Mouse (Mus musculus) hindbrain, embryonic 11.5 days (tissue): Measurements from ENCODE around the gene Trip6. TPM values are rescaled to one million over a fixed set of nuclear protein-coding genes. Genes with fewer than 3 reads are reported as not detected.

Experiments
- ATAC-seq: fragments of 200-750 bp; cut with Nextera tagmentation; 2 replicates; pipeline ENCODE4 v1.8.0; 2017; ENCODE audit warnings: mild to moderate bottlenecking, moderate TSS enrichment, moderate library complexity; ENCODE audit not compliant: low FRiP score
- DNase-seq: peaks from one replicate; pipeline ENCODE4 v3.0.0-alpha.2; 2015; ENCODE audit warnings: low spot score
- H3K27ac ChIP-seq: fragments of 300-500 bp; sonication (generic); 2 replicates; pipeline ENCODE4 v1.5.1; 2014; ENCODE audit warnings: mild to moderate bottlenecking, low read depth, low read length
- H3K27me3 ChIP-seq: fragments of 300-500 bp; sonication (generic); 2 replicates; pipeline ENCODE4 v1.6.1; 2014; ENCODE audit warnings: mild to moderate bottlenecking, low read length, moderate library complexity, mixed read lengths; ENCODE audit not compliant: control insufficient read depth, insufficient read depth
- H3K36me3 ChIP-seq: fragments of 300-500 bp; sonication (generic); 2 replicates; pipeline ENCODE4 v1.6.1; 2014; ENCODE audit warnings: mild to moderate bottlenecking, low read length, moderate library complexity, mixed read lengths; ENCODE audit not compliant: control insufficient read depth, insufficient read depth
- H3K4me1 ChIP-seq: fragments of 300-500 bp; sonication (generic); replicated peaks from 2 replicates; pipeline ENCODE4 v1.6.1; 2014; ENCODE audit warnings: low read length, mixed read lengths; ENCODE audit not compliant: control insufficient read depth, insufficient read depth
- H3K4me2 ChIP-seq: fragments of 300-500 bp; sonication (generic); replicated peaks from 2 replicates; pipeline ENCODE4 v1.6.1; 2014; ENCODE audit warnings: mild to moderate bottlenecking, low read depth, low read length
- H3K4me3 ChIP-seq: fragments of 300-500 bp; sonication (generic); 2 replicates; pipeline ENCODE4 v1.5.1; 2014; ENCODE audit warnings: low read depth, low read length
- H3K9ac ChIP-seq: fragments of 300-500 bp; sonication (generic); 2 replicates; pipeline ENCODE4 v1.6.1; 2014; ENCODE audit warnings: low read depth, low read length
- H3K9me3 ChIP-seq: fragments of 300-500 bp; sonication (generic); 2 replicates; pipeline ENCODE4 v1.6.1; 2016; ENCODE audit warnings: low read length; ENCODE audit not compliant: control insufficient read depth
- WGBS: fragments of 180-500 bp; shearing (Covaris S2); extraction: QIAGEN DNeasy Blood & Tissue Kit; methylation state at CpG from one replicate; pipeline ENCODE4 v1.1.7; 2014; 5-methylcytosine and 5-hydroxymethylcytosine counted together
- polyA plus RNA-seq: library from polyadenylated mRNA; unstranded; fragments of >200 nt; fragmentation: Nextera tagmentation; extraction: Ambion mirVana; gene quantifications from 2 replicates; pipeline ENCODE4 v1.2.1, GENCODE M21; 2014

The Trip6 gene
- polyA plus RNA-seq, 1 experiment from 2014 or later: 27.4 TPM

GRCm38 (mm10) chr5:137308356-137308755 lies 5.8 kb downstream of the Trip6 start:
- H3K27ac ChIP-seq: peak overlapping the region; percentile 98; the same call in 1 of the 2 replicates
- no peaks in the 10 kb centered on the region for H3K9me3 ChIP-seq
- peak overlapping the region; percentile 98 for H3K9ac ChIP-seq
- no peaks in the 10 kb centered on the region for H3K36me3 ChIP-seq
- H3K4me3 ChIP-seq: peak overlapping the region; percentile 94; the same call in 1 of the 2 replicates
- peak overlapping the region; percentile 63; the same call in 1 of the 2 replicates for H3K4me2 ChIP-seq
- 92% methylated on average over 4 of the region's 4 CpGs for whole genome bisulfite sequencing
- H3K4me1 ChIP-seq: peaks cover 8% of the 10 kb centered on the region; the same call in 1 of the 2 replicates
- DNase-seq: no peak
- H3K27me3 ChIP-seq: no peaks in the 10 kb centered on the region
- no peak for ATAC-seq

DNA sequence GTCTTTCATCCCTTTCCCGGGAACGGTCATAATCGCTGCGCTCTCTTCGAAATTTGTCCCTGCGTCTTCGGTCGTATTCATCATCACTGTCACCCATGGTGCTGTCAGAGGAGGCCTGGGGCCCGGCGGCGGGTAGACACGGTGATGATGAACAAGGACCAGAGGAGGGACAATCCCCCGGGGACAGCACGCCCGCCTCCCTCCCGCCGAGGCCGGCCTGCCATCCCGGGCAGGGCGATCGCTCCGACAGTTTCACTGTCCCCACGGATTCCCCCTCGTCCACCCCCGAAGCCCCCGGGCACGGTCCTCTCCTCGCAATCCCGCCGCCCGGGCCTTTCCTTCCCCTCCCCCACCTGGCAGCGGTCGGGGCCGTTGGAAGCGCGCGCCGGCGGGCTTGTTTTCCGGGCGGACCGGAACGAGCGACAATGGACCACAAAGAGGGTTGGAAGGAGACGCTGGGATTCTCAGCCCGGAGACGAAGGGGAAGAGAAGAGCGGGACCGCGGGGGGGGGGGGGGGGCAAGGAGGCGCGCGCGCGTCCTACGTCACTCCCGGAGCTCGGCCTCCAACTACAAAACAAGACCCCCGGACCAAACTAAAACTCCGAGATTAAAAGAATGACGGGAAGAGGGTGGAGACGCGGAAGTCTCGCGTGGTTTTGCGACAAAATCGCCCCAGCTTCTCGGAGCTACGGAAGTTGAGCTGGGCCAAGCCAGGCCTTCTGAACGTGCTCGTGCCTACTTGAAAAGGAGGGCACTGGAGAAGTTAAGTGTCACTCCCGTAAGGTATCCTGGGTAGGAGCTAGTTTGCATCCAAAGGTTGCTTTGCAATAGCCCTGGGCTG lies 6.9 kb downstream of the Trip6 start, which contains the start of gene Srrt:
Gene Srrt (minus strand): TSS at position 604 of the 842 bp plus-strand sequence.
- peaks cover 3% of the 10 kb centered on the region; the same call in 1 of the 2 replicates for H3K36me3 ChIP-seq

GRCm38 (mm10) chr5:137306439-137307005 lies 7.7 kb downstream of the Trip6 start:
- 19% methylated on average over 12 of the region's 12 CpGs for whole genome bisulfite sequencing
- no peaks in the 10 kb centered on the region for H3K27me3 ChIP-seq
- H3K4me2 ChIP-seq: peak overlapping the region; percentile 57
- H3K9me3 ChIP-seq: no peaks in the 10 kb centered on the region
- peaks cover 10% of the 10 kb centered on the region; the same call in 1 of the 2 replicates for H3K36me3 ChIP-seq
- no peak for DNase-seq
- H3K9ac ChIP-seq: peak overlapping the region; percentile 98
- H3K4me3 ChIP-seq: peak overlapping the region; percentile 94
- peak overlapping the region; percentile 98 for H3K27ac ChIP-seq
- no peak for ATAC-seq
- H3K4me1 ChIP-seq: peaks cover 8% of the 10 kb centered on the region; the same call in 1 of the 2 replicates

More for the DNA sequence above, 6.9 kb downstream of the Trip6 start, which contains the start of gene Srrt:
- Histone ChIP-seq H3K4me2 (peak within 1 kb of the TSS; percentile 63), H3K27ac (peak within 1 kb of the TSS; percentile 98), H3K4me3 (peak within 1 kb of the TSS; percentile 94), H3K9me3 (no peaks in the 10 kb centered on the region), H3K9ac (peak within 1 kb of the TSS; percentile 98), H3K27me3 (no peaks in the 10 kb centered on the region), H3K4me1 (peaks cover 8% of the 10 kb centered on the region; the same call in 1 of the 2 replicates)
- WGBS: under 1% methylated on average over 55 of the region's 72 CpGs
- DNase-seq (peak; percentile 90), ATAC-seq (peak; percentile 89)

- Histone ChIP-seq H3K4me1 (peaks cover 8% of the 10 kb centered on the region; the same call in 1 of the 2 replicates), H3K9ac (no peak overlapping the region), H3K4me2 (peak overlapping the region; percentile 57), H3K4me3 (peak overlapping the region; percentile 94), H3K27ac (no peak overlapping the region), H3K27me3 (no peaks in the 10 kb centered on the region), H3K36me3 (peaks cover 17% of the 10 kb centered on the region; the same call in 1 of the 2 replicates), H3K9me3 (no peaks in the 10 kb centered on the region)
- DNase-seq: no peak
- no peak for ATAC-seq
- WGBS: 66% methylated on average over 3 of the region's 3 CpGs
Observed at GRCm38 (mm10) chr5:137305822-137306221, 8.4 kb downstream of the Trip6 start.

GRCm38 (mm10) chr5:137304816-137305215 lies 9.4 kb downstream of the Trip6 start:
- peaks cover 8% of the 10 kb centered on the region; the same call in 1 of the 2 replicates for H3K4me1 ChIP-seq
- no peak overlapping the region for H3K9ac ChIP-seq
- WGBS: 49% methylated on average over 4 of the region's 4 CpGs
- ATAC-seq: no peak
- H3K4me3 ChIP-seq: peak overlapping the region; percentile 14; the same call in 1 of the 2 replicates
- peaks cover 25% of the 10 kb centered on the region; the same call in 1 of the 2 replicates for H3K36me3 ChIP-seq
- H3K4me2 ChIP-seq: peak overlapping the region; percentile 57
- no peak overlapping the region for H3K27ac ChIP-seq
- H3K9me3 ChIP-seq: no peaks in the 10 kb centered on the region
- no peak for DNase-seq
- H3K27me3 ChIP-seq: no peaks in the 10 kb centered on the region

DNA sequence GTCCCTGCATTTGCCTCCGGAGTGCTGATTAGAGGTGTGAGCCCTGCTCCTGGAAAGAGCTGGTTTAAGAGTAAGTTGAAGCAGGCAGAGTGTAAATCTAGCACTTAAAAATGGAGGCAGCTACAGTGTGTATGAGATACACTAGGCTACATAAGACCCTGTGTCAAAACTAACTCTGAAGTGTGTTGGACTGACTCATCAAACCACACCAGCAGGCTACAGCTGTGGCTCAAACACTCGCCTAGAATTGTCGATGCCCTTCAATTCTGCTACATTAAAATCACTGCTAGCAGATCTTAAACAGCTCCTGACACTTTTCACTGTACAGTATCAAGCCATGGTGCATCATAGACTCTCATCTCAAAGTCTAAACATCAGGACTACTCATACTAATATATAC lies 10.0 kb downstream of the Trip6 start:
- no peak overlapping the region for H3K9ac ChIP-seq
- DNase-seq (no peak), ATAC-seq (no peak)
- no peaks in the 10 kb centered on the region for H3K9me3 ChIP-seq
- H3K4me1 ChIP-seq: peaks cover 8% of the 10 kb centered on the region; the same call in 1 of the 2 replicates
- H3K4me2 ChIP-seq: no peak overlapping the region
- H3K27ac ChIP-seq: no peak overlapping the region
- H3K4me3 ChIP-seq: no peak overlapping the region
- no peaks in the 10 kb centered on the region for H3K27me3 ChIP-seq
- WGBS: 87% methylated on average over 3 of the region's 3 CpGs
- peaks cover 25% of the 10 kb centered on the region; the same call in 1 of the 2 replicates for H3K36me3 ChIP-seq

DNA sequence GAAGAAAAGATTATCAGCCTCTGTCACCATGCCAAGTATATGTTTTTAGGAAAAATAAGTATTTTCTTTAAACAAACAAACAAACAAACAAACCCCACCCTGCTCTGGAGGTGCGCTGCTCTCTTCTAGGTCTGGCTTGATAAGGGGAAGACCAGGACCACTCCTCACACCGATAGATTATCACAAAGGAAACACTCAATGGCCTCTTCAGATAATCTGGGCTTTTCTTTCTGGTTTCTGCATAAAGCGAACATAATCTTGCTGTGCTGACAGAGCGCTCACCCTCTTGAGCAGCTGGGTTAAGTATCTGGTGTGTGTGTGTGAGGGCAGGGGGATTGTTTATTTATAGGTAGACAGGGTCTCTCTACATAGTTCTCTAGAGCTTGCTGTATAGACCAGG lies 10.6 kb downstream of the Trip6 start:
- Histone ChIP-seq H3K4me1 (peaks cover 8% of the 10 kb centered on the region; the same call in 1 of the 2 replicates), H3K4me3 (no peak overlapping the region), H3K4me2 (no peak overlapping the region), H3K27me3 (no peaks in the 10 kb centered on the region), H3K36me3 (peaks cover 27% of the 10 kb centered on the region; the same call in 1 of the 2 replicates), H3K9me3 (no peaks in the 10 kb centered on the region), H3K27ac (no peak overlapping the region), H3K9ac (no peak overlapping the region)
- DNase-seq (no peak), ATAC-seq (no peak)
- 92% methylated on average over 4 of the region's 4 CpGs for WGBS

DNA sequence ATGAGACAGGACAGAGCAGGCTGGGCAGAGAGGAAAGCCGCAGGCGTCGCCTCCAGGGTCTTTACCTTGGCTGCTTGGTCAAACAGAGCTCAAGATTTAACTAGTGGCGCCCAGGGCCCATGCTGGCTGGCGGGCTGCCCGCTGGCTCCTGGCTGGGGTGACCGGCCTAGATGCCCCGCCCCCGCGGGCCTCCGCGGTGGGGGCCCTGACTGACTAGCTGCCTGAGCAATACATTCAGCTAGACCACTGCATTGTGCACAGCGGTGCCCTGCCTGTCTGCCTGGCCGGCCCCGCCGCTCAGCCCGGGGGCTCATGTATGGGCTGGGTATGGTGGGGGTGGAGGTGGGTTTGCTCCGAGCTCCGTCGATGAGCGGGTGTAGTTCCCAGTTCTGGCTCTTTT lies 13.0 kb downstream of the Trip6 start:
- H3K4me3 ChIP-seq: no peak overlapping the region
- ATAC-seq: no peak
- H3K36me3 ChIP-seq: peaks cover 27% of the 10 kb centered on the region; the same call in 1 of the 2 replicates
- peaks cover 8% of the 10 kb centered on the region; the same call in 1 of the 2 replicates for H3K4me1 ChIP-seq
- no peak for DNase-seq
- no peak overlapping the region for H3K9ac ChIP-seq
- 76% methylated on average over 21 of the region's 21 CpGs for WGBS
- no peaks in the 10 kb centered on the region for H3K9me3 ChIP-seq
- H3K4me2 ChIP-seq: no peak overlapping the region
- H3K27me3 ChIP-seq: no peaks in the 10 kb centered on the region
- H3K27ac ChIP-seq: no peak overlapping the region
